Mouse (Mus musculus): ENCODE data around the gene Resf1. TPM values are rescaled to one million over a fixed set of nuclear protein-coding genes. Genes with fewer than 3 reads are reported as not detected.

Resf1 gene
- total and polyA plus RNA-seq, 3 experiments: 12.4 to 20.9 (median 14.7) TPM

GRCm38 (mm10) chr6:149310226-149310625, 1.0 kb downstream of the Resf1 start:
- TF ChIP-seq SIN3A (IDR thresholded peaks at IDR 0.05; ENCODE audit: low read length): no peak
- TF ChIP-seq ELF1 (IDR thresholded peaks at IDR 0.05; ENCODE audit: low read depth, low read length): no peak
- Histone ChIP-seq H3K9me3 (replicated peaks; ENCODE audit: low read length) (peaks cover 25% of the 10 kb centered on the region), H3K4me3 (replicated peaks in 1 of 3; ENCODE audit: low read depth in 2 of 3, low read length in 2 of 3, poor library complexity in 1 of 3) (peak overlapping the region; percentile 63 to 73 (median 71)), H3K79me2 (replicated peaks; ENCODE audit: control insufficient read depth, extremely low read depth, insufficient read depth, poor library complexity, severe bottlenecking) (peaks cover 28% of the 10 kb centered on the region), H3K27ac (ENCODE audit: insufficient read depth, low read depth) (peak overlapping the region; percentile 45; the same call in 1 of the 2 replicates), H3K4me1 (ENCODE audit: control insufficient read depth in 1 of 2, insufficient read depth in 2 of 2) (peaks cover 10 to 48% of the 10 kb centered on the region in 2 experiments; a peak in 3 of 4 replicates), H3K36me3 (replicated peaks in 1 of 2; ENCODE audit: control insufficient read depth in 1 of 2, insufficient read depth in 1 of 2, low read length in 1 of 2) (peaks cover 9 to 24% of the 10 kb centered on the region in 2 experiments), H3K4me2 (ENCODE audit: insufficient read depth, low read depth, poor library complexity, severe bottlenecking) (peak overlapping the region; percentile 97; the same call in 1 of the 2 replicates), H3K27me3 (replicated peaks) (no peaks in the 10 kb centered on the region), H3K9ac (ENCODE audit: insufficient read depth, low read depth) (peak overlapping the region; percentile 82)
- dilution Hi-C loops (cut with MboI; ENCODE audit: extremely low pct_ligation_motif_present, extremely low pct_unique_long_range_greater_than_20kb, low sequenced_read_pairs) (no loop called here), in situ Hi-C loops (cut with MboI; ENCODE audit: low pct_ligation_motif_present, low pct_unique_long_range_greater_than_20kb, low sequenced_read_pairs) (no loop called here)
- no peak for DNase-seq (ENCODE audit: extremely low read depth)

DNA sequence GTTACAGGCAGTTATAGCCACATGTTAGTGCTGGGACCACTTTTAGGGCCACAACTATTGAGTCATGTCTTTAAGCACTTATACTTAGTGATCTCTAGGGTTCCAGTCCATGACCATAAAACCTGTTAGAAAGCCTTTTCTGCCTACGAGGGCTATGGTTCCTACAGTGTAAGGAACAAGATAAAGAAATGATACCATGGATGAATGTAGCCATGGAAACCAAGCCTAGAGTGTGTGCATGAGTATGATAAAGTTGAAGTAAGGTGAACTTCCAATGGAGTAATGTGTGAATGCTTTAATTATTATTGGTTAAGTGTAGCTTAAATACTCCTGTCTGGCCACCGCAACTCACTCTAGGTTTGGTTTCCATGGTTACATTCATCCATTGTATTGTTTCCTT, 1.8 kb downstream of the Resf1 start:
- Histone ChIP-seq H3K4me1 (ENCODE audit: control insufficient read depth in 1 of 2, insufficient read depth in 2 of 2) (peaks cover 10 to 48% of the 10 kb centered on the region in 2 experiments; a peak in 3 of 4 replicates), H3K27me3 (replicated peaks) (no peaks in the 10 kb centered on the region), H3K9ac (ENCODE audit: insufficient read depth, low read depth) (peak overlapping the region; percentile 82), H3K4me3 (replicated peaks in 1 of 3; ENCODE audit: low read depth in 2 of 3, low read length in 2 of 3, poor library complexity in 1 of 3) (peak overlapping the region; percentile 63 to 73 (median 71)), H3K36me3 (replicated peaks in 1 of 2; ENCODE audit: control insufficient read depth in 1 of 2, insufficient read depth in 1 of 2, low read length in 1 of 2) (peaks cover 6 to 25% of the 10 kb centered on the region in 2 experiments), H3K4me2 (ENCODE audit: insufficient read depth, low read depth, poor library complexity, severe bottlenecking) (peak overlapping the region; percentile 97), H3K27ac (ENCODE audit: insufficient read depth, low read depth) (peak overlapping the region; percentile 54), H3K9me3 (replicated peaks; ENCODE audit: low read length) (peaks cover 16% of the 10 kb centered on the region), H3K79me2 (replicated peaks; ENCODE audit: control insufficient read depth, extremely low read depth, insufficient read depth, poor library complexity, severe bottlenecking) (peaks cover 30% of the 10 kb centered on the region)
- in situ Hi-C loops (cut with MboI; ENCODE audit: low pct_ligation_motif_present, low pct_unique_long_range_greater_than_20kb, low sequenced_read_pairs) (no loop called here), dilution Hi-C loops (cut with MboI; ENCODE audit: extremely low pct_ligation_motif_present, extremely low pct_unique_long_range_greater_than_20kb, low sequenced_read_pairs) (no loop called here)
- TF ChIP-seq USF2 (conservative IDR thresholded peaks at IDR 0.05; ENCODE audit: low read depth, low read length) (no peak), MEF2A (IDR thresholded peaks at IDR 0.05; ENCODE audit: borderline replicate concordance, low read depth, low read length) (no peak), SMC3 (IDR thresholded peaks at IDR 0.05; ENCODE audit: low read depth, low read length) (no peak)
- DNase-seq (ENCODE audit: extremely low read depth): no peak

GRCm38 (mm10) chr6:149311778-149312177, 2.6 kb downstream of the Resf1 start:
- Histone ChIP-seq H3K27me3 (replicated peaks) (no peaks in the 10 kb centered on the region), H3K9ac (ENCODE audit: insufficient read depth, low read depth) (peak overlapping the region; percentile 82; the same call in 1 of the 2 replicates), H3K9me3 (replicated peaks; ENCODE audit: low read length) (peaks cover 11% of the 10 kb centered on the region), H3K36me3 (replicated peaks in 1 of 2; ENCODE audit: control insufficient read depth in 1 of 2, insufficient read depth in 1 of 2, low read length in 1 of 2) (peaks cover 9 to 30% of the 10 kb centered on the region in 2 experiments), H3K4me3 (replicated peaks in 1 of 3; ENCODE audit: low read depth in 2 of 3, low read length in 2 of 3, poor library complexity in 1 of 3) (no peak overlapping the region), H3K79me2 (replicated peaks; ENCODE audit: control insufficient read depth, extremely low read depth, insufficient read depth, poor library complexity, severe bottlenecking) (peaks cover 30% of the 10 kb centered on the region), H3K27ac (ENCODE audit: insufficient read depth, low read depth) (peak overlapping the region; percentile 26; the same call in 1 of the 2 replicates), H3K4me2 (ENCODE audit: insufficient read depth, low read depth, poor library complexity, severe bottlenecking) (peak overlapping the region; percentile 97), H3K4me1 (ENCODE audit: control insufficient read depth in 1 of 2, insufficient read depth in 2 of 2) (peaks cover 10 to 48% of the 10 kb centered on the region in 2 experiments; a peak in 3 of 4 replicates)
- in situ Hi-C loops (cut with MboI; ENCODE audit: low pct_ligation_motif_present, low pct_unique_long_range_greater_than_20kb, low sequenced_read_pairs) (no loop called here), dilution Hi-C loops (cut with MboI; ENCODE audit: extremely low pct_ligation_motif_present, extremely low pct_unique_long_range_greater_than_20kb, low sequenced_read_pairs) (no loop called here)
- DNase-seq (ENCODE audit: extremely low read depth): no peak
- TF ChIP-seq ETS1 (conservative IDR thresholded peaks at IDR 0.05; ENCODE audit: low read depth, low read length) (0 out of 2 replicates have a peak, but pooled peaks have one; percentile 13), MAFK (IDR thresholded peaks at IDR 0.05; ENCODE audit: insufficient replicate concordance, low read length) (peak; percentile 44; the same call in 1 of the 2 replicates), ELF1 (IDR thresholded peaks at IDR 0.05; ENCODE audit: low read depth, low read length) (no peak), SIN3A (IDR thresholded peaks at IDR 0.05; ENCODE audit: low read length) (no peak), RCOR1 (conservative IDR thresholded peaks at IDR 0.05; ENCODE audit: low read depth, low read length) (no peak), POLR2A (IDR thresholded peaks at IDR 0.05; ENCODE audit: low read depth, low read length) (no peak), ZNF384 (IDR thresholded peaks at IDR 0.05; ENCODE audit: low read depth, low read length) (no peak), USF2 (conservative IDR thresholded peaks at IDR 0.05; ENCODE audit: low read depth, low read length) (no peak), CHD2 (IDR thresholded peaks at IDR 0.05; ENCODE audit: low read length) (no peak), HCFC1 (IDR thresholded peaks at IDR 0.05; ENCODE audit: low read depth, low read length) (no peak), MEF2A (IDR thresholded peaks at IDR 0.05; ENCODE audit: borderline replicate concordance, low read depth, low read length) (peak; percentile 69; the same call in 1 of the 2 replicates), E2F4 (IDR thresholded peaks at IDR 0.05; ENCODE audit: insufficient replicate concordance, low read depth, low read length) (no peak), EP300 (IDR thresholded peaks at IDR 0.05; ENCODE audit: low read length) (no peak), CHD1 (IDR thresholded peaks at IDR 0.05; ENCODE audit: low read depth, low read length) (no peak), TBP (conservative IDR thresholded peaks at IDR 0.05; ENCODE audit: low read depth, low read length) (no peak), MAX (IDR thresholded peaks at IDR 0.05; ENCODE audit: low read length) (no peak), ZC3H11A (IDR thresholded peaks at IDR 0.05; ENCODE audit: low read depth, low read length) (no peak), USF1 (IDR thresholded peaks at IDR 0.05; ENCODE audit: low read depth, low read length) (no peak), UBTF (IDR thresholded peaks at IDR 0.05; ENCODE audit: low read depth, low read length) (no peak), NELFE (IDR thresholded peaks at IDR 0.05; ENCODE audit: low read depth, low read length) (no peak), MXI1 (IDR thresholded peaks at IDR 0.05; ENCODE audit: low read depth, low read length) (no peak), CTCF (conservative IDR thresholded peaks at IDR 0.05 in 1 of 2, IDR thresholded peaks at IDR 0.05 in 1 of 2; ENCODE audit: low read depth in 2 of 2, low read length in 2 of 2) (no peak), JUN (IDR thresholded peaks at IDR 0.05; ENCODE audit: insufficient read depth, low read depth, low read length) (no peak), IRF4 (IDR thresholded peaks at IDR 0.05; ENCODE audit: low read depth, low read length) (0 out of 2 replicates have a peak, but pooled peaks have one; percentile 16)

All from CH12.LX (cell line).